ENCODE assay signal across 23 mouse cellular contexts in the genomic region with DNA sequence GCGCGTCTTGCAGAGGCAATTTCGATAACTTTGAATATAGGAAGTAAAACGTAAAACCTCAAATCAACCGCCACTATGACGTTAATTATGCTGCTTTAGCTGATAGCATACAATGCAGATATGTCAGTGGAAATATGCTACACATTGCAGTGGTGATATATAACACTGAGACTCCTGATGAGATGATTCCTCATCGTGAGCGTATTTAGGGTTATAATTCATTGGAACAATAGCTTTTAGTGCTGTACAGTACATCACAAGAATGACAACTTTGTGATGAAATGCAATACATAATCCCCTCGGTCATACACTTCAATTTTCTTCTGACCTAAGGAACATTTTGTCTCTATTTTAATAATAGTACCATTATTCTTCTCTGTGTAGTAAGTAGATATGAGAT.
"Had no signal": no experiment of that assay in that cellular context is flagged by ENCODE, and none has a peak within 500 bp of the region (broad histone marks: within the 10 kb centered on the region; RNA-seq: fewer than 3 reads in every experiment).

No protein-coding gene starts in this region.

- H3K27ac ChIP-seq: gastrocnemius, adult 2 months; heart, embryonic 10.5 days; hindbrain, embryonic 10.5 days; hindbrain, embryonic 15.5 days; intestine, embryonic 15.5 days; layer of hippocampus, adult 2 months; left cerebral cortex, adult 2 months; limb, embryonic 13.5 days; limb, embryonic 15.5 days had no signal

- H3K36me3 ChIP-seq: heart, embryonic 10.5 days; heart, embryonic 12.5 days; hindbrain, embryonic 10.5 days; hindbrain, embryonic 15.5 days; intestine, embryonic 15.5 days; limb, embryonic 13.5 days; limb, embryonic 15.5 days had no signal

- H3K4me1 ChIP-seq: heart, embryonic 10.5 days; heart, embryonic 12.5 days; hindbrain, embryonic 10.5 days; hindbrain, embryonic 15.5 days; intestine, embryonic 15.5 days; limb, embryonic 13.5 days; limb, embryonic 15.5 days had no signal

- H3K27me3 ChIP-seq: heart, embryonic 12.5 days; hindbrain, embryonic 15.5 days; intestine, embryonic 15.5 days; limb, embryonic 13.5 days; limb, embryonic 15.5 days had no signal

- H3K4me2 ChIP-seq: heart, embryonic 12.5 days; hindbrain, embryonic 15.5 days; intestine, embryonic 15.5 days; limb, embryonic 13.5 days; limb, embryonic 15.5 days had no signal

- H3K9me3 ChIP-seq: heart, embryonic 10.5 days; heart, embryonic 12.5 days; hindbrain, embryonic 10.5 days; hindbrain, embryonic 15.5 days; intestine, embryonic 15.5 days; limb, embryonic 13.5 days; limb, embryonic 15.5 days had no signal

- DNase-seq: gastrocnemius, adult 2 months; gastrocnemius, postnatal 10 days; gastrocnemius, postnatal 25 days; heart, adult 18-20 months; heart, postnatal 10 days; heart, postnatal 4 days; kidney, adult 18-20 months; kidney, adult 8-10 months; kidney, postnatal 10 days; kidney, postnatal 25 days; kidney, postnatal 4 days; left cerebral cortex, postnatal 4 days had no signal

- ATAC-seq: inflammation-experienced regulatory T-cells, adult 6 months; intestine, embryonic 15.5 days; intestine, postnatal 0 days had no signal

- H3K9ac ChIP-seq: heart, embryonic 12.5 days; hindbrain, embryonic 15.5 days; intestine, embryonic 15.5 days; limb, embryonic 13.5 days; limb, embryonic 15.5 days had no signal

- H3K4me3 ChIP-seq: gastrocnemius, adult 2 months; heart, embryonic 10.5 days; heart, embryonic 12.5 days; hindbrain, embryonic 10.5 days; hindbrain, embryonic 15.5 days; intestine, embryonic 15.5 days; layer of hippocampus, adult 2 months; left cerebral cortex, adult 2 months; limb, embryonic 13.5 days; limb, embryonic 15.5 days had no signal
